ENCODE assay signal across 15 mouse cellular contexts in the genomic region with DNA sequence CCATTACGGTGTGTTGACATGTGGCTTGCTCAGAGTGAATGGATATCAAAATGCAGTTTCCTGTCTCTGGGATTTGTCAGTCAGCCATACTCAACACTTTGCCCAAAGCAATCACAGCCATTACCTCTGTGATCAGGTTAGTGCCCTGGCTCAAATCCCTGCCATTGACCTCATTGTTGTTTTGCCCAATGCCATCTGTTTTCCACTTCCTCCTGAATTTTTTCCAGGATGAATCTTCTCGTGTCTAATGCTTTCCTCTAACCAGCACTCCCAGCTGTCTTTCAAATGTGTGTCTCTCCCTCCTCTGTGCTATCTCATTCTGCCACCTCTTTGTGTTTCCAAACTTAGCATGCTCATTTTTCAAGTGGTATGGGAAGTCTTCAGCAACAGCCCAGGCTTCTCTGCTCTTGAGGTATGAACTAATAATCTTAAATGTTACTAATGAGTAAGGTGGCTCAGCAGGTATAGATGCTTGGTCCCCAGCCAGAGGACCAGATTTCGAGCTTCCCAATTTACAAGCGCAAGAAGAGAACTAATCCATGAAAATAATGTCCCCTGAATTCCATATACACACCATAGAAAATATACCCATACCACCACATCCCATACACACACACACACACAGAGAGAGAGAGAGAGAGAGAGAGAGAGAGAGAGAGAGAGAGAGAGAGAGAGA.
"Had no signal": no experiment of that assay in that cellular context is flagged by ENCODE, and none has a peak within 500 bp of the region (broad histone marks: within the 10 kb centered on the region; RNA-seq: fewer than 3 reads in every experiment).

No protein-coding gene starts in this region.

- H3K36me3 ChIP-seq: limb, embryonic 15.5 days; liver, embryonic 12.5 days; midbrain, embryonic 12.5 days; neural tube, embryonic 13.5 days had no signal

- DNase-seq: kidney, postnatal 36 days; layer of hippocampus, adult 9-11 months; layer of hippocampus, postnatal 36 days; lung, embryonic 14.5 days; lung, postnatal 10 days; retina, postnatal 1 day; thymus, postnatal 4 days had no signal

- H3K9me3 ChIP-seq: limb, embryonic 15.5 days; liver, embryonic 12.5 days; megakaryocyte, embryonic 14.5 days; midbrain, embryonic 12.5 days; neural tube, embryonic 13.5 days had no signal

- H3K4me3 ChIP-seq: limb, embryonic 15.5 days; liver, embryonic 12.5 days; megakaryocyte, embryonic 14.5 days; midbrain, embryonic 12.5 days; neural tube, embryonic 13.5 days had no signal

- H3K27me3 ChIP-seq: limb, embryonic 15.5 days; liver, embryonic 12.5 days; megakaryocyte, embryonic 14.5 days; midbrain, embryonic 12.5 days; neural tube, embryonic 13.5 days had no signal

- H3K27ac ChIP-seq: limb, embryonic 15.5 days; liver, embryonic 12.5 days; macrophage; midbrain, embryonic 12.5 days; neural tube, embryonic 13.5 days; stomach, postnatal 0 days had no signal

- H3K4me1 ChIP-seq: limb, embryonic 15.5 days; liver, embryonic 12.5 days; megakaryocyte, embryonic 14.5 days; midbrain, embryonic 12.5 days; neural tube, embryonic 13.5 days had no signal

- ATAC-seq: liver, embryonic 12.5 days; midbrain, embryonic 16.5 days had no signal
